7 mouse cellular contexts compared by ENCODE assay signal in the genomic region with DNA sequence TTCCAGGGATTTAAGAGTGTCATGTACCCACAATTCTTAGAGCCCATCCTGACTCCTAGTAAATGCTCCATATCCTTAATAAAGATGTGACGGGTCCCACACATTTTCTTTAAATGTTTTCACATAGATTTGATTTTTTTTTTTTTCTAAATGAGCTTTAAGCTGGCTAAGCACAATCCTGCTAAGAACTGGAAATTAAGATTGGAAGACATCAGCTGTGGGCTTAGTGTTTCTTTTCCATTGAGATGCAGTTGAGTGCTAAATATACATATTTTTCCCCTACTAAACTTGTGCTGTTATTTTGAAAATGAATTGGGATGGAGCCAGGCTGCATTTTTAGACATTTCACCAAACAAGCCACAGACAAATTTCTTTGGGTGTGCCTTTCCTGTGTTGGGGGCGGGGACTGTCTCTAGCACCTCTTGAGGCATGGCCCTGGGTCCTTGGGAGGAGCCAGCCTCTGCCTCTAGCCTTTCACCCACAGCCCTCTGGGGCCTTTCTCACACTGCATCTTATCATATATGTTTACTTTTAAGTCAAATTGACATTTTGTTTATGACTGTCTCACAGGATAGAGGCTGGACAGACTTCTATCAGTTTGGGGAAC. TPM values are rescaled to one million over a fixed set of nuclear protein-coding genes. Genes with fewer than 3 reads are reported as not detected.
A peak's percentile ranks its signal among the peaks of the same experiment; 100 is the strongest.
DNase-seq lines count a peak whose midpoint lies in the region; ATAC-seq and TF ChIP-seq lines count a peak whose summit lies in the region.

No protein-coding gene starts in this region.

- DNase-seq in B cell, adult 2 months = peak; percentile 34 to 38
- peak; percentile 70 for DNase-seq in CH12.LX (ENCODE audit: extremely low read depth)
- no peak for DNase-seq in heart, postnatal 0 days (ENCODE audit: low spot score)
- DNase-seq in liver, embryonic 13.5 days = peak; percentile 66
- peak; percentile 24 for DNase-seq in stomach, postnatal 0 days (ENCODE audit: low spot score)
- no peak for DNase-seq in right cerebral cortex, postnatal 10 days (ENCODE audit: low spot score in 2 of 2)
- no peak for DNase-seq in retina, embryonic 14.5 days (ENCODE audit: low spot score)

- H3K4me3 ChIP-seq in CH12.LX (replicated peaks in 1 of 3; ENCODE audit: low read depth in 2 of 3, low read length in 2 of 3, poor library complexity in 1 of 3) = no peak overlapping the region
- H3K4me3 ChIP-seq in heart, postnatal 0 days (ENCODE audit: low read depth, low read length) = no peak overlapping the region
- H3K4me3 ChIP-seq in liver, embryonic 13.5 days (replicated peaks) = no peak overlapping the region
- H3K4me3 ChIP-seq in stomach, postnatal 0 days (ENCODE audit: low read depth, low read length) = no peak overlapping the region

- TF ChIP-seq POLR2A in CH12.LX (IDR thresholded peaks at IDR 0.05; ENCODE audit: low read depth, low read length) = no peak

- no peak for TF ChIP-seq RAD21 in CH12.LX (IDR thresholded peaks at IDR 0.05; ENCODE audit: low read depth, low read length)

- dilution Hi-C loops in CH12.LX (cut with MboI; ENCODE audit: extremely low pct_ligation_motif_present, extremely low pct_unique_long_range_greater_than_20kb, low sequenced_read_pairs) = no loop called here

- H3K9ac ChIP-seq in CH12.LX (ENCODE audit: insufficient read depth, low read depth) = no peak overlapping the region
- no peak overlapping the region for H3K9ac ChIP-seq in heart, postnatal 0 days (replicated peaks; ENCODE audit: low read depth, low read length)
- no peak overlapping the region for H3K9ac ChIP-seq in liver, embryonic 13.5 days
- H3K9ac ChIP-seq in stomach, postnatal 0 days (ENCODE audit: low read length) = no peak overlapping the region

- no peak overlapping the region for H3K4me2 ChIP-seq in CH12.LX (ENCODE audit: insufficient read depth, low read depth, poor library complexity, severe bottlenecking)
- H3K4me2 ChIP-seq in heart, postnatal 0 days (ENCODE audit: low read depth, low read length) = 0 out of 2 replicates have a peak overlapping the region, but pooled peaks have one; percentile 15
- no peak overlapping the region for H3K4me2 ChIP-seq in liver, embryonic 13.5 days
- H3K4me2 ChIP-seq in stomach, postnatal 0 days (replicated peaks; ENCODE audit: low read depth) = no peak overlapping the region

- in situ Hi-C loops in CH12.LX (cut with MboI; ENCODE audit: low pct_ligation_motif_present, low pct_unique_long_range_greater_than_20kb, low sequenced_read_pairs) = no loop called here

- H3K27ac ChIP-seq in CH12.LX (ENCODE audit: insufficient read depth, low read depth) = no peak overlapping the region
- H3K27ac ChIP-seq in heart, postnatal 0 days (ENCODE audit: low read depth) = peak overlapping the region; percentile 40
- no peak overlapping the region; the same call in 1 of the 2 replicates for H3K27ac ChIP-seq in liver, embryonic 13.5 days
- peak overlapping the region; percentile 69 for H3K27ac ChIP-seq in stomach, postnatal 0 days (replicated peaks)

- H3K79me2 ChIP-seq in CH12.LX (replicated peaks; ENCODE audit: control insufficient read depth, extremely low read depth, insufficient read depth, poor library complexity, severe bottlenecking) = no peaks in the 10 kb centered on the region

- TF ChIP-seq CTCF in CH12.LX (conservative IDR thresholded peaks at IDR 0.05 in 1 of 2, IDR thresholded peaks at IDR 0.05 in 1 of 2; ENCODE audit: low read depth in 2 of 2, low read length in 2 of 2) = no peak
- no peak for TF ChIP-seq CTCF in heart, postnatal 0 days (IDR thresholded peaks at IDR 0.05; ENCODE audit: low read depth)
- TF ChIP-seq CTCF in stomach, postnatal 0 days (IDR thresholded peaks at IDR 0.05; ENCODE audit: low read depth) = no peak

- WGBS in heart, postnatal 0 days = 55% methylated on average over 2 of the region's 2 CpGs
- WGBS in liver, embryonic 13.5 days (ENCODE audit: insufficient replicate concordance) = 31% methylated on average over 2 of the region's 2 CpGs
- WGBS in stomach, postnatal 0 days = 52% methylated on average over 2 of the region's 2 CpGs

- no peak for TF ChIP-seq EP300 in CH12.LX (IDR thresholded peaks at IDR 0.05; ENCODE audit: low read length)
- TF ChIP-seq EP300 in heart, postnatal 0 days (IDR thresholded peaks at IDR 0.05; ENCODE audit: low read depth) = no peak
- TF ChIP-seq EP300 in stomach, postnatal 0 days (optimal IDR thresholded peaks at IDR 0.05) = no peak

- peaks cover 6 to 47% of the 10 kb centered on the region in 2 experiments; a peak in 3 of 4 replicates for H3K4me1 ChIP-seq in CH12.LX (ENCODE audit: control insufficient read depth in 1 of 2, insufficient read depth in 2 of 2)
- peaks cover 23% of the 10 kb centered on the region for H3K4me1 ChIP-seq in heart, postnatal 0 days (ENCODE audit: control insufficient read depth, insufficient read depth)
- H3K4me1 ChIP-seq in liver, embryonic 13.5 days (replicated peaks) = peaks cover 49% of the 10 kb centered on the region
- H3K4me1 ChIP-seq in stomach, postnatal 0 days (replicated peaks; ENCODE audit: control insufficient read depth, insufficient read depth) = peaks cover 9% of the 10 kb centered on the region

- no peaks in the 10 kb centered on the region for H3K27me3 ChIP-seq in CH12.LX (replicated peaks)
- H3K27me3 ChIP-seq in heart, postnatal 0 days (ENCODE audit: control insufficient read depth, insufficient read depth, low read length) = no peaks in the 10 kb centered on the region
- no peaks in the 10 kb centered on the region; the same call in 1 of the 2 replicates for H3K27me3 ChIP-seq in liver, embryonic 13.5 days
- H3K27me3 ChIP-seq in stomach, postnatal 0 days (ENCODE audit: control insufficient read depth, insufficient read depth, low read length) = no peaks in the 10 kb centered on the region

- H3K9me3 ChIP-seq in CH12.LX (replicated peaks; ENCODE audit: low read length) = no peaks in the 10 kb centered on the region
- no peaks in the 10 kb centered on the region for H3K9me3 ChIP-seq in heart, postnatal 0 days (replicated peaks; ENCODE audit: control insufficient read depth, low read length)
- no peaks in the 10 kb centered on the region for H3K9me3 ChIP-seq in liver, embryonic 13.5 days (replicated peaks)
- H3K9me3 ChIP-seq in stomach, postnatal 0 days (ENCODE audit: control insufficient read depth, low read length) = no peaks in the 10 kb centered on the region

- H3K36me3 ChIP-seq in CH12.LX (replicated peaks in 1 of 2; ENCODE audit: control insufficient read depth in 1 of 2, insufficient read depth in 1 of 2, low read length in 1 of 2) = peaks cover 0 to 1% of the 10 kb centered on the region in 2 experiments
- H3K36me3 ChIP-seq in heart, postnatal 0 days (replicated peaks; ENCODE audit: control insufficient read depth, insufficient read depth, low read length) = no peaks in the 10 kb centered on the region
- no peaks in the 10 kb centered on the region for H3K36me3 ChIP-seq in liver, embryonic 13.5 days
- no peaks in the 10 kb centered on the region for H3K36me3 ChIP-seq in stomach, postnatal 0 days (ENCODE audit: control insufficient read depth, insufficient read depth, low read length)

- no peak for ATAC-seq in heart, postnatal 0 days (ENCODE audit: insufficient read depth, low read depth)
- ATAC-seq in liver, embryonic 13.5 days (ENCODE audit: low read depth) = peak; percentile 79
- ATAC-seq in stomach, postnatal 0 days (ENCODE audit: low FRiP score, low TSS enrichment) = no peak

TF ChIP-seq in CH12.LX, 34 proteins besides CTCF, POLR2A, EP300 and RAD21:
- TF ChIP-seq CHD2 (IDR thresholded peaks at IDR 0.05; ENCODE audit: low read length) (no peak), TCF12 (IDR thresholded peaks at IDR 0.05; ENCODE audit: low read depth, low read length) (no peak), BHLHE40 (IDR thresholded peaks at IDR 0.05; ENCODE audit: low read depth, low read length) (no peak), IRF4 (IDR thresholded peaks at IDR 0.05; ENCODE audit: low read depth, low read length) (no peak), HCFC1 (IDR thresholded peaks at IDR 0.05; ENCODE audit: low read depth, low read length) (no peak), SMC3 (IDR thresholded peaks at IDR 0.05; ENCODE audit: low read depth, low read length) (no peak), MAX (IDR thresholded peaks at IDR 0.05; ENCODE audit: low read length) (no peak), POLR2AphosphoS2 (IDR thresholded peaks at IDR 0.05; ENCODE audit: low read depth, low read length) (no peak), CHD1 (IDR thresholded peaks at IDR 0.05; ENCODE audit: low read depth, low read length) (no peak), MYC (IDR thresholded peaks at IDR 0.05; ENCODE audit: low read depth, low read length) (no peak), MAFK (IDR thresholded peaks at IDR 0.05; ENCODE audit: insufficient replicate concordance, low read length) (no peak), ZC3H11A (IDR thresholded peaks at IDR 0.05; ENCODE audit: low read depth, low read length) (no peak), TBP (conservative IDR thresholded peaks at IDR 0.05; ENCODE audit: low read depth, low read length) (no peak), ZMIZ1 (IDR thresholded peaks at IDR 0.05; ENCODE audit: low read depth, low read length) (no peak), PAX5 (IDR thresholded peaks at IDR 0.05; ENCODE audit: low read length) (no peak), NRF1 (IDR thresholded peaks at IDR 0.05; ENCODE audit: low read depth, low read length) (no peak), GABPA (IDR thresholded peaks at IDR 0.05; ENCODE audit: insufficient replicate concordance, low read depth, low read length) (no peak), ZKSCAN1 (IDR thresholded peaks at IDR 0.05; ENCODE audit: borderline replicate concordance, low read depth, low read length) (no peak)

RNA-seq across cellular contexts. Expression of a gene that starts 36.6 kb away (rescaled TPM):
- total RNA-seq in CH12.LX (2012; rRNA removed) = 2.6 and 3.4 TPM in 2 replicates
- 2.3 TPM in 2 replicates for total RNA-seq in CH12.LX (2014; rRNA removed)
- polyA plus RNA-seq in CH12.LX (2012; ENCODE audit: insufficient read length, low read depth) = 6.7 and 8.1 TPM in 2 replicates
- total RNA-seq in heart, postnatal 0 days (2014; rRNA removed; ENCODE audit: low replicate concordance) = 33.5 and 39.8 TPM in 2 replicates
- polyA plus RNA-seq in heart, postnatal 0 days (2015; fragmentation: Nextera tagmentation; extraction: Ambion mirVana) = 11.8 and 12.0 TPM in 2 replicates
- 17.3 and 18.4 TPM in 2 replicates for polyA plus RNA-seq in liver, embryonic 13.5 days (2015; fragmentation: Nextera tagmentation; extraction: Ambion mirVana)
- polyA plus RNA-seq in stomach, postnatal 0 days (2015; fragmentation: Nextera tagmentation; extraction: Ambion mirVana) = 28.9 and 30.6 TPM in 2 replicates

Comparison
In these comparisons a context has a peak if more than half of its experiments do, and no peak if none do; other contexts are left out.
1. DNase-seq: peak in B cell, adult 2 months (2 of 2), CH12.LX (single experiment), liver, embryonic 13.5 days (single experiment) and stomach, postnatal 0 days (single experiment); none in heart, postnatal 0 days (single experiment), right cerebral cortex, postnatal 10 days (0 of 2) and retina, embryonic 14.5 days (single experiment).
2. H3K27ac ChIP-seq: peak in heart, postnatal 0 days (single experiment) and stomach, postnatal 0 days (single experiment); none in CH12.LX (single experiment) and liver, embryonic 13.5 days (single experiment).